Mouse (Mus musculus) erythroblast, adult 5-6 weeks (primary cell): ENCODE data around the gene Ptprk. TPM values are rescaled to one million over a fixed set of nuclear protein-coding genes. Genes with fewer than 3 reads are reported as not detected.

ENCODE experiments used
- ATAC-seq: replicated peaks from 2 replicates; pipeline ENCODE4 v1.8.0; 2016; ENCODE audit warnings: moderate number of reproducible peaks, mild to moderate bottlenecking, moderate TSS enrichment, inconsistent platforms; ENCODE audit not compliant: poor library complexity, low FRiP score, severe bottlenecking
- total RNA-seq, 2 experiments: library from RNA; stranded (forward) in 1 of 2; stranded (reverse) in 1 of 2; fragments of 150-400 nt in 1 of 2; fragments of 200-764, 138-1000 nt in 1 of 2; gene quantifications; 2 replicates each; pipeline versions ENCODE4 v1.2.3 to v1.2.4; 2015 to 2017; ENCODE audit warnings: low replicate concordance in 2 of 2

The Ptprk gene
- total RNA-seq, 2 experiments from 2014 or later = not detected

- ATAC-seq = no peak
Observed at GRCm38 (mm10) chr10:28263546-28263945, 188.9 kb downstream of the Ptprk start.

- ATAC-seq = no peak
Observed at GRCm38 (mm10) chr10:28270273-28270672, 195.7 kb downstream of the Ptprk start.

- no peak for ATAC-seq
Observed at GRCm38 (mm10) chr10:28271729-28272606, 197.3 kb downstream of the Ptprk start.

GRCm38 (mm10) chr10:28278757-28279156, 204.1 kb downstream of the Ptprk start:
- ATAC-seq = no peak

GRCm38 (mm10) chr10:28297531-28297930, 222.9 kb downstream of the Ptprk start:
- ATAC-seq = no peak

GRCm38 (mm10) chr10:28299207-28299606, 224.6 kb downstream of the Ptprk start:
- ATAC-seq = no peak

GRCm38 (mm10) chr10:28303856-28304255, 229.2 kb downstream of the Ptprk start:
- no peak for ATAC-seq

- ATAC-seq = no peak
Observed at GRCm38 (mm10) chr10:28304292-28304875, 229.8 kb downstream of the Ptprk start.

- ATAC-seq = no peak
Observed at GRCm38 (mm10) chr10:28306451-28307086, 231.9 kb downstream of the Ptprk start.

GRCm38 (mm10) chr10:28311369-28311768, 236.7 kb downstream of the Ptprk start:
- no peak for ATAC-seq

- ATAC-seq = no peak
Observed at GRCm38 (mm10) chr10:28322995-28323394, 248.4 kb downstream of the Ptprk start.

GRCm38 (mm10) chr10:28335232-28335631, 260.6 kb downstream of the Ptprk start:
- ATAC-seq = no peak

GRCm38 (mm10) chr10:28338536-28338935, 263.9 kb downstream of the Ptprk start:
- ATAC-seq = no peak

- no peak for ATAC-seq
Observed at GRCm38 (mm10) chr10:28345196-28345681, 270.6 kb downstream of the Ptprk start.

GRCm38 (mm10) chr10:28365291-28365690, 290.7 kb downstream of the Ptprk start:
- no peak for ATAC-seq

- no peak for ATAC-seq
Observed at GRCm38 (mm10) chr10:28366065-28366677, 291.6 kb downstream of the Ptprk start.

- ATAC-seq = no peak
Observed at GRCm38 (mm10) chr10:28369808-28370207, 295.2 kb downstream of the Ptprk start.

GRCm38 (mm10) chr10:28374874-28375273, 300.3 kb downstream of the Ptprk start:
- ATAC-seq = no peak

- ATAC-seq = no peak
Observed at GRCm38 (mm10) chr10:28379752-28380488, 305.3 kb downstream of the Ptprk start.
